Mouse (Mus musculus) cortical plate, adult 2 months (tissue): Measurements from ENCODE around the gene Ube2dnl1. TPM values are rescaled to one million over a fixed set of nuclear protein-coding genes. Genes with fewer than 3 reads are reported as not detected.

ENCODE experiments used
- H3K27ac ChIP-seq: fragments of 200-500 bp; 2 replicates; pipeline ENCODE4 v1.5.1; 2012; ENCODE audit warnings: low read length, control low read depth, inconsistent platforms; ENCODE audit not compliant: insufficient read depth
- H3K4me1 ChIP-seq: fragments of 200-500 bp; 2 replicates; pipeline ENCODE4 v1.6.1; 2011; ENCODE audit warnings: low read length; ENCODE audit not compliant: control insufficient read depth, insufficient read depth
- H3K4me3 ChIP-seq: fragments of 200-500 bp; 2 replicates; pipeline ENCODE4 v1.5.1; 2011; ENCODE audit warnings: mild to moderate bottlenecking, low read length, control low read depth; ENCODE audit not compliant: insufficient read depth
- CTCF ChIP-seq: fragments of 200-500 bp; IDR thresholded peaks from 2 replicates; pipeline ENCODE4 v1.5.1; 2011; ENCODE audit warnings: mild to moderate bottlenecking, control low read depth, low read length; ENCODE audit not compliant: insufficient read depth; ENCODE audit errors: extremely low read depth
- POLR2A ChIP-seq: fragments of 200-500 bp; IDR thresholded peaks from 2 replicates; pipeline ENCODE4 v1.6.1; 2011; ENCODE audit warnings: mild to moderate bottlenecking, low read length, control low read depth; ENCODE audit not compliant: insufficient read depth; ENCODE audit errors: extremely low read depth
- polyA plus RNA-seq: library from polyadenylated mRNA; depleted of rRNA; stranded (reverse); fragments of >200 nt; gene quantifications from 2 replicates; pipeline ENCODE4 v1.2.3, GENCODE M21; 2012; rRNA removed

Gene Ube2dnl1
- not detected in 2 replicates for polyA plus RNA-seq

- no peak within 1 kb of the TSS for H3K4me3 ChIP-seq
- no peak within 1 kb of the TSS for H3K27ac ChIP-seq
- TF ChIP-seq POLR2A (no peak), CTCF (no peak)
- H3K4me1 ChIP-seq, result no peaks in the 10 kb centered on the region
Observed at GRCm38 (mm10) chrX:114904712-114905111, at the start of gene Ube2dnl1. Ube2dnl1 (plus strand) TSS chrX:114905012.

DNA sequence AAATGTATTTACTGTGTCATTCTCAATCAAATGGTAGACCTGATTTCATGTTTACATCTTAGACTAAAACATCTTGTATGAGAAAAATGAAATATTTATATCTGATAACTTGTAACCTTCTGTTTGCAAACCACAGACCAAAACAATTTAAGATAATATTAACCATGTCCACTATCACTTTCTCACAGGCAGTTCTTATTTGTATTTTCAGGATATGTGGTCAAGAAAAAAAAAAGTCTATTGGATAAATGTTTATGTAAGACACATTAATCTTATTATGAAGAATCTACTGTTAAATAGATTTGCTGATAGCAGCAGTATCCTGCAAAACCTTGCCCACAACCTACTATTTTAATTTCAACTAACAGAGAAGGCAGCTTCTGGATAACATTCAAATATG, 9.3 kb upstream of the Ube2dnl1 start:
- Histone ChIP-seq H3K4me1 (no peaks in the 10 kb centered on the region), H3K27ac (no peak overlapping the region), H3K4me3 (no peak overlapping the region)
- TF ChIP-seq CTCF (no peak), POLR2A (no peak)

DNA sequence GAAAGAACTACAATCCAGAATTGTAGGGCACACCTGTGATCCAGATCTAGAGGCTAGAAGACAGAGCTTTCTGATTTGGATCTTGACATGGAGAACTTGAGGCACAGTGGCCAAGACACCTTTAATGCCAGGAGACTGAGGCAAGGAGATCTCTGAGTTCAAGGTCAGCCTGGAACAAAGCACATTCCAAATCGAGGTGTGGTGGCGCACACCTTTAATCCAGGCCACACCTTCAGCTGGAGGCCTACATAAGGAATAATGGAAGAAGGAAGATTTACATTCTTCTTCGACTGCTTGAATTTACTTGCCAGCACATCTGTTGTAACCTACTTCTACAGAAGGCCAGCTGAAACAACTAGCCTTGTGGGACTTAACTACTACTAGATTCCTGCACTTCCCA, 7.3 kb upstream of the Ube2dnl1 start:
- TF ChIP-seq CTCF (no peak), POLR2A (no peak)
- Histone ChIP-seq H3K27ac (no peak overlapping the region), H3K4me3 (no peak overlapping the region), H3K4me1 (no peaks in the 10 kb centered on the region)

GRCm38 (mm10) chrX:114903391-114903790, 1.4 kb upstream of the Ube2dnl1 start:
- H3K4me3 ChIP-seq, result no peak overlapping the region
- no peaks in the 10 kb centered on the region for H3K4me1 ChIP-seq
- TF ChIP-seq POLR2A (no peak), CTCF (no peak)
- H3K27ac ChIP-seq, result no peak overlapping the region

DNA sequence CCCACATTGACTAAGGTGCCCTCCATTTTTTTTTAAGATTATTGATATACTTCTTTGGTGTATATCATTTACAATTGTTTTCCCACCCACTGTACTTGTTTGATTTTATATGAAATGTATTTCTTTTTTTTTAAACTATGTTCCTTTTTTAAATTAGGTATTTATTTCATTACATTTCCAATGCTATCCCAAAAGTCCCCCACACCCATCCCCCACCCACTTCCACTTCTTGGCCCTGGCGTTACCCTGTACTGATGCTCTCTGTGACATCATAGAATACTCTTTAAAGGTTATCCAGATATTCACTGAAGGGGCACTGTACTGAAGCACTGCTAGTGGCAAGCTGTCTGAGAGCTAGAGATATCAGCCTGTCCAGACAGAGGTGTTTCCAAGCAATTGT, 2.5 kb downstream of the Ube2dnl1 start, which contains the start of gene Ube2dnl2:
Ube2dnl2 (plus strand) TSS at position 301 of the 400 bp plus-strand sequence.
- Histone ChIP-seq H3K27ac (no peak within 1 kb of the TSS), H3K4me1 (no peaks in the 10 kb centered on the region), H3K4me3 (no peak within 1 kb of the TSS)
- TF ChIP-seq POLR2A (no peak), CTCF (no peak)

DNA sequence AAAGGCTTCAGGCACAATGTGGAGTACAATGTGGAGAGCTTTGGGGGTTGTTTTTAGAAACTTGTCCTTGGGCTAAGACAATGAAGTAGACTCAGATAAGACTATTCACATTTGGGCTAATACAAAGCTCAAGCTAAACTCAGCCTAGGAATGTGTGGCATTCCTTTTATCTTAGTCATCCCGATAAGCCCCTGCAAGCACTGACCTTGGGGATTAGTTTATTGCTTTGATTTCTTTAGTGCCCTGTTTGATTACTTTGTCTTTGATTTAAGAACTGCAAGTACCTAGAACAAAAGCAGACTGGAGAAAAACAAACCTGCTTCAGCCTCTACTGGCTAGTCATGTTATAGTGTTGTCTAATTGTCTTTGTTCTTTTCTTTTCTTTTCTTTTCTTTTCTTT, 50.3 kb downstream of the Ube2dnl1 start:
- no peak overlapping the region for H3K4me3 ChIP-seq
- H3K27ac ChIP-seq, result no peak overlapping the region
- H3K4me1 ChIP-seq, result no peaks in the 10 kb centered on the region
- no peak for TF ChIP-seq POLR2A
- no peak for TF ChIP-seq CTCF

Other genes with a start within 250 kb of the Ube2dnl1 start
- not detected in 2 replicates for gene Ube2dnl2, start 2.6 kb downstream of the Ube2dnl1 start, polyA plus RNA-seq